Mouse (Mus musculus): ENCODE data around the gene Rnpep. TPM values are rescaled to one million over a fixed set of nuclear protein-coding genes. Genes with fewer than 3 reads are reported as not detected.

Rnpep gene
- polyA plus RNA-seq, 1 experiment from 2014 or later: 93.5 TPM

GRCm38 (mm10) chr1:135227339-135227950, 56.4 kb downstream of the Rnpep start:
- H3K27me3 ChIP-seq: no peaks in the 10 kb centered on the region
- no peak overlapping the region for H3K4me3 ChIP-seq
- H3K4me1 ChIP-seq: no peaks in the 10 kb centered on the region
- 82% methylated on average over 13 of the region's 13 CpGs for WGBS
- H3K4me2 ChIP-seq (replicated peaks): no peak overlapping the region
- no peaks in the 10 kb centered on the region for H3K36me3 ChIP-seq
- no peaks in the 10 kb centered on the region for H3K9me3 ChIP-seq
- no peak for ATAC-seq (ENCODE audit: insufficient number of reproducible peaks, insufficient read depth, low FRiP score, low TSS enrichment)
- no peak overlapping the region for H3K27ac ChIP-seq
- H3K9ac ChIP-seq: no peak overlapping the region

GRCm38 (mm10) chr1:135224981-135225604, 58.8 kb downstream of the Rnpep start:
- H3K4me2 ChIP-seq (replicated peaks): no peak overlapping the region
- no peak overlapping the region for H3K27ac ChIP-seq
- H3K9me3 ChIP-seq: no peaks in the 10 kb centered on the region
- no peak for ATAC-seq (ENCODE audit: insufficient number of reproducible peaks, insufficient read depth, low FRiP score, low TSS enrichment)
- WGBS: 68% methylated on average over 6 of the region's 6 CpGs
- H3K36me3 ChIP-seq: no peaks in the 10 kb centered on the region
- no peak overlapping the region for H3K9ac ChIP-seq
- no peak overlapping the region for H3K4me3 ChIP-seq
- H3K27me3 ChIP-seq: no peaks in the 10 kb centered on the region
- H3K4me1 ChIP-seq: no peaks in the 10 kb centered on the region

GRCm38 (mm10) chr1:135224147-135224546, 59.7 kb downstream of the Rnpep start:
- no peak overlapping the region for H3K27ac ChIP-seq
- WGBS: 75% methylated on average over 3 of the region's 3 CpGs
- no peak overlapping the region for H3K4me3 ChIP-seq
- ATAC-seq (ENCODE audit: insufficient number of reproducible peaks, insufficient read depth, low FRiP score, low TSS enrichment): no peak
- H3K4me2 ChIP-seq (replicated peaks): no peak overlapping the region
- H3K4me1 ChIP-seq: no peaks in the 10 kb centered on the region
- H3K9ac ChIP-seq: no peak overlapping the region
- no peaks in the 10 kb centered on the region for H3K9me3 ChIP-seq
- H3K27me3 ChIP-seq: no peaks in the 10 kb centered on the region
- H3K36me3 ChIP-seq: no peaks in the 10 kb centered on the region

- H3K27ac ChIP-seq: no peak overlapping the region
These were observed 66.2 kb downstream of the Rnpep start for GRCm38 (mm10) chr1:135217607-135218233.

GRCm38 (mm10) chr1:135213772-135214640, 69.9 kb downstream of the Rnpep start:
- Histone ChIP-seq H3K9ac (no peak overlapping the region), H3K4me1 (peaks cover 5% of the 10 kb centered on the region; the same call in 1 of the 2 replicates), H3K9me3 (no peaks in the 10 kb centered on the region), H3K4me3 (no peak overlapping the region), H3K27me3 (no peaks in the 10 kb centered on the region), H3K27ac (no peak overlapping the region), H3K4me2 (replicated peaks) (no peak overlapping the region), H3K36me3 (no peaks in the 10 kb centered on the region)
- 87% methylated on average over 9 of the region's 9 CpGs for WGBS
- ATAC-seq (ENCODE audit: insufficient number of reproducible peaks, insufficient read depth, low FRiP score, low TSS enrichment): no peak

More at GRCm38 (mm10) chr1:135217607-135218233, 66.2 kb downstream of the Rnpep start:
- 40% methylated on average over 13 of the region's 13 CpGs for WGBS
- Histone ChIP-seq H3K4me1 (peaks cover 5% of the 10 kb centered on the region; the same call in 1 of the 2 replicates), H3K4me2 (replicated peaks) (no peak overlapping the region), H3K9ac (no peak overlapping the region), H3K36me3 (no peaks in the 10 kb centered on the region), H3K4me3 (no peak overlapping the region), H3K9me3 (no peaks in the 10 kb centered on the region), H3K27me3 (no peaks in the 10 kb centered on the region)
- ATAC-seq (ENCODE audit: insufficient number of reproducible peaks, insufficient read depth, low FRiP score, low TSS enrichment): no peak

Other genes with a start within 250 kb of the Rnpep start
- gene Lgr6, start 178.8 kb downstream of the Rnpep start, polyA plus RNA-seq (2016; fragmentation: Nextera tagmentation; extraction: Ambion mirVana): 3.5 and 3.9 TPM in 2 replicates
- 1.4 and 1.7 TPM in 2 replicates for gene Ptpn7, start 151.4 kb downstream of the Rnpep start, polyA plus RNA-seq (2016; fragmentation: Nextera tagmentation; extraction: Ambion mirVana)
- gene Arl8a, start 137.3 kb downstream of the Rnpep start, polyA plus RNA-seq (2016; fragmentation: Nextera tagmentation; extraction: Ambion mirVana): 78.6 and 81.2 TPM in 2 replicates
- gene Gpr37l1, start 116.4 kb downstream of the Rnpep start, polyA plus RNA-seq (2016; fragmentation: Nextera tagmentation; extraction: Ambion mirVana): not detected in 2 replicates
- gene Elf3, start 25.5 kb downstream of the Rnpep start, polyA plus RNA-seq (2016; fragmentation: Nextera tagmentation; extraction: Ambion mirVana): 5.5 and 6.6 TPM in 2 replicates
- gene Timm17a, start 29.7 kb upstream of the Rnpep start, polyA plus RNA-seq (2016; fragmentation: Nextera tagmentation; extraction: Ambion mirVana): 172 and 177 TPM in 2 replicates
- 0.50 and 0.87 TPM in 2 replicates for gene Lmod1, start 40.7 kb upstream of the Rnpep start, polyA plus RNA-seq (2016; fragmentation: Nextera tagmentation; extraction: Ambion mirVana)
- gene Shisa4, start 91.2 kb upstream of the Rnpep start, polyA plus RNA-seq (2016; fragmentation: Nextera tagmentation; extraction: Ambion mirVana): 43.5 and 43.6 TPM in 2 replicates
- gene Ipo9, start 146.4 kb upstream of the Rnpep start, polyA plus RNA-seq (2016; fragmentation: Nextera tagmentation; extraction: Ambion mirVana): 183 and 189 TPM in 2 replicates